Mouse (Mus musculus): Measurements from ENCODE around the gene Cfap97d2.

- TF ChIP-seq GATA1 (IDR thresholded peaks at IDR 0.05; ENCODE audit: borderline replicate concordance, low read length), result no peak
- no peak for TF ChIP-seq FLI1 (IDR thresholded peaks at IDR 0.05; ENCODE audit: low read length)
Measured at GRCm38 (mm10) chr8:13673215-13673614, 32.5 kb upstream of the Cfap97d2 start.

Measured in megakaryocyte, embryonic 14.5 days (primary cell).